In genomic region chr4:123859803-123860202, GRCm38 (mm10) we compare ENCODE assay signal across 32 mouse cellular contexts. TPM values are rescaled to one million over a fixed set of nuclear protein-coding genes. Genes with fewer than 3 reads are reported as not detected.
DNase-seq lines count a peak whose midpoint lies in the region; TF ChIP-seq lines count a peak whose summit lies in the region.
"Had no signal": no experiment of that assay in that cellular context is flagged by ENCODE, and none has a peak within 500 bp of the region (broad histone marks: within the 10 kb centered on the region; RNA-seq: fewer than 3 reads in every experiment).

No protein-coding gene starts in this region.

- TF ChIP-seq POLR2A in heart, adult 2 months (IDR thresholded peaks at IDR 0.05; ENCODE audit: insufficient read depth, low read depth, low read length), result no peak

- no peaks in the 10 kb centered on the region for H3K79me2 ChIP-seq in heart, adult 2 months (replicated peaks; ENCODE audit: control insufficient read depth, insufficient read depth, low read length)

- no peak overlapping the region for H3K9ac ChIP-seq in heart, adult 2 months (ENCODE audit: low read depth, low read length)
- H3K9ac ChIP-seq: forebrain, embryonic 12.5 days; forebrain, embryonic 15.5 days; heart, embryonic 12.5 days; heart, embryonic 15.5 days; hindbrain, embryonic 13.5 days; intestine, embryonic 15.5 days had no signal

- no peak for TF ChIP-seq EP300 in heart, adult 2 months (IDR thresholded peaks at IDR 0.05; ENCODE audit: insufficient read depth, low read depth, low read length)

- intact Hi-C loops in heart, adult 2 months (cut with DNase I), result no loop called here

- H3K4me1 ChIP-seq in heart, adult 2 months (ENCODE audit: control insufficient read depth, insufficient read depth, low read length), result no peaks in the 10 kb centered on the region
- H3K4me1 ChIP-seq: forebrain, embryonic 12.5 days; forebrain, embryonic 15.5 days; heart, embryonic 12.5 days; heart, embryonic 15.5 days; hindbrain, embryonic 10.5 days; hindbrain, embryonic 13.5 days; intestine, embryonic 15.5 days had no signal

- 48% methylated on average over 2 of the region's 2 CpGs for WGBS in heart, adult 2 months

- H3K27ac ChIP-seq in heart, adult 2 months, result no peak overlapping the region
- H3K27ac ChIP-seq: forebrain, embryonic 12.5 days; forebrain, embryonic 15.5 days; heart, embryonic 15.5 days; hindbrain, embryonic 10.5 days; hindbrain, embryonic 13.5 days; intestine, embryonic 15.5 days had no signal

- DNase-seq in heart, adult 11 months, result peak; percentile 63
- DNase-seq in heart, adult 2 months, result no peak
- peak; percentile 53 for DNase-seq in Muller cell, postnatal 12 days (ENCODE audit: inconsistent ontology term)
- peak; percentile 39 for DNase-seq in fibroblast of lung, adult 2 months (ENCODE audit: low read depth)
- DNase-seq in spleen, postnatal 10 days (ENCODE audit: low spot score in 2 of 2), result no peak
- no peak for DNase-seq in cerebellum, postnatal 25 days
- DNase-seq: adrenal gland, adult 2 months; adrenal gland, postnatal 14 days; cerebellum, adult 11 months; cerebellum, adult 2 months; cerebellum, postnatal 10 days; gastrocnemius, postnatal 10 days; gastrocnemius, postnatal 36 days; heart, postnatal 10 days; heart, postnatal 36 days; kidney, adult 11 months had no signal

- H3K27me3 ChIP-seq in heart, adult 2 months (ENCODE audit: control insufficient read depth, insufficient read depth, low read length), result no peaks in the 10 kb centered on the region
- H3K27me3 ChIP-seq: forebrain, embryonic 12.5 days; forebrain, embryonic 15.5 days; heart, embryonic 12.5 days; heart, embryonic 15.5 days; hindbrain, embryonic 13.5 days; intestine, embryonic 15.5 days had no signal

- TF ChIP-seq CTCF in heart, adult 2 months (IDR thresholded peaks at IDR 0.05), result no peak

- H3K4me3 ChIP-seq in heart, adult 2 months, result no peak overlapping the region
- H3K4me3 ChIP-seq: forebrain, embryonic 12.5 days; forebrain, embryonic 15.5 days; heart, embryonic 12.5 days; heart, embryonic 15.5 days; hindbrain, embryonic 10.5 days; hindbrain, embryonic 13.5 days; intestine, embryonic 15.5 days had no signal

- no peaks in the 10 kb centered on the region for H3K36me3 ChIP-seq in heart, adult 2 months (ENCODE audit: control insufficient read depth, insufficient read depth, low read length)
- H3K36me3 ChIP-seq: forebrain, embryonic 12.5 days; forebrain, embryonic 15.5 days; heart, embryonic 12.5 days; heart, embryonic 15.5 days; hindbrain, embryonic 10.5 days; hindbrain, embryonic 13.5 days; intestine, embryonic 15.5 days had no signal

RNA-seq across cellular contexts. Expression of gene 4933427I04Rik, which starts 0.3 kb away (rescaled TPM):
- not detected for total RNA-seq in heart, adult 2 months (2021)
- not detected in 2 replicates for polyA plus RNA-seq in heart, adult 2 months (2012; rRNA removed)
- total RNA-seq: adrenal gland, adult 2 months; adrenal gland, postnatal 14 days; adrenal gland, postnatal 4 days; gastrocnemius, adult 18-20 months; gastrocnemius, postnatal 10 days; gastrocnemius, postnatal 36 days; granulocyte monocyte progenitor cell, adult 5-6 weeks; heart, postnatal 10 days; heart, postnatal 36 days; MEL had no signal
- polyA plus RNA-seq: adrenal gland, adult 2 months; C2C12; CD4-positive, CD25-positive, alpha-beta regulatory T cell, adult 4 months; cerebellum, adult 2 months; embryonic facial prominence, embryonic 14.5 days; heart, embryonic 12.5 days; heart, embryonic 15.5 days; intestine, embryonic 15.5 days had no signal

RNA-seq across cellular contexts. Expression of gene Mycbp, which starts 44.8 kb away (rescaled TPM):
- 10 to 100 TPM; 24.1 to 24.4 TPM for total RNA-seq in heart, adult 2 months (2021)
- polyA plus RNA-seq in heart, adult 2 months (2012; rRNA removed), result 15.3 and 27.8 TPM in 2 replicates

RNA-seq across cellular contexts. Expression of gene Rragc, which starts 57.4 kb away (rescaled TPM):
- total RNA-seq in heart, adult 2 months (2021), result 10 to 100 TPM; 39.4 to 40.6 TPM
- 29.6 and 45.4 TPM in 2 replicates for polyA plus RNA-seq in heart, adult 2 months (2012; rRNA removed)

RNA-seq across cellular contexts. Expression of gene 4930535I16Rik, which starts 58.0 kb away (rescaled TPM):
- total RNA-seq in heart, adult 2 months (2021), result not detected
- not detected in 2 replicates for polyA plus RNA-seq in heart, adult 2 months (2012; rRNA removed)
- total RNA-seq: adrenal gland, adult 2 months; adrenal gland, postnatal 14 days; adrenal gland, postnatal 4 days; gastrocnemius, adult 18-20 months; gastrocnemius, postnatal 10 days; gastrocnemius, postnatal 36 days; granulocyte monocyte progenitor cell, adult 5-6 weeks; heart, postnatal 10 days; heart, postnatal 36 days had no signal
- polyA plus RNA-seq: CD4-positive, CD25-positive, alpha-beta regulatory T cell, adult 4 months; cerebellum, adult 2 months; embryonic facial prominence, embryonic 11.5 days; embryonic facial prominence, embryonic 14.5 days; forebrain, embryonic 12.5 days; forebrain, embryonic 15.5 days; heart, embryonic 12.5 days; heart, embryonic 15.5 days; hindbrain, embryonic 10.5 days; hindbrain, embryonic 13.5 days; hindbrain, embryonic 16.5 days; intestine, embryonic 15.5 days had no signal

Comparison
In these comparisons a context has a peak if more than half of its experiments do, and no peak if none do; other contexts are left out.
1. DNase-seq: peak in heart, adult 11 months (single experiment), Muller cell, postnatal 12 days (single experiment) and fibroblast of lung, adult 2 months (single experiment); none in heart, adult 2 months (0 of 2), spleen, postnatal 10 days (0 of 2) and cerebellum, postnatal 25 days (0 of 2).